Mouse (Mus musculus) embryonic facial prominence, embryonic 10.5 days (tissue): ENCODE measurements at regions not wholly inside any gene's neighbourhood (a gene's known extent, or its start where the extent isn't known, plus 50 kb on each side); places are given as distances from the start of the nearest gene placed in this dataset.

Experiments
- DNase-seq: peaks from one replicate; pipeline ENCODE4 v3.0.0-alpha.2; 2017; ENCODE audit warnings: low spot score
- H3K27ac ChIP-seq: fragments of 300-500 bp; sonication (generic); replicated peaks from 2 replicates; pipeline ENCODE4 v1.5.1; 2016; ENCODE audit warnings: mild to moderate bottlenecking
- H3K27me3 ChIP-seq: fragments of 300-500 bp; sonication (generic); replicated peaks from 2 replicates; pipeline ENCODE4 v1.6.1; 2016; ENCODE audit warnings: low read depth, mild to moderate bottlenecking; ENCODE audit not compliant: poor library complexity, severe bottlenecking
- H3K36me3 ChIP-seq: fragments of 300-500 bp; sonication (generic); replicated peaks from 2 replicates; pipeline ENCODE4 v1.6.1; 2016; ENCODE audit warnings: mild to moderate bottlenecking, moderate library complexity
- H3K4me1 ChIP-seq: fragments of 300-500 bp; sonication (generic); 2 replicates; pipeline ENCODE4 v1.6.1; 2016
- H3K4me3 ChIP-seq: fragments of 300-500 bp; sonication (generic); 2 replicates; pipeline ENCODE4 v1.5.1; 2016; ENCODE audit warnings: mild to moderate bottlenecking, moderate library complexity
- H3K9me3 ChIP-seq: fragments of 300-500 bp; sonication (generic); 2 replicates; pipeline ENCODE4 v1.6.1; 2016; ENCODE audit warnings: mild to moderate bottlenecking
- WGBS: fragments of 180-500 bp; shearing (Covaris S2); methylation state at CpG from one replicate; pipeline ENCODE4 v1.1.7; 2016; 5-methylcytosine and 5-hydroxymethylcytosine counted together

- WGBS: 90% methylated on average over 6 of the region's 6 CpGs
- Histone ChIP-seq H3K27me3 (no peaks in the 10 kb centered on the region), H3K4me1 (peaks cover 10% of the 10 kb centered on the region), H3K36me3 (no peaks in the 10 kb centered on the region), H3K9me3 (no peaks in the 10 kb centered on the region), H3K27ac (no peak overlapping the region), H3K4me3 (no peak overlapping the region)
- DNase-seq: no peak
These were observed 190.3 kb upstream of the Klf14 start for GRCm38 (mm10) chr6:31149164-31149563.

GRCm38 (mm10) chr6:31150416-31150815 lies 191.5 kb upstream of the Klf14 start:
- H3K27me3 ChIP-seq: no peaks in the 10 kb centered on the region

GRCm38 (mm10) chr6:31155857-31156256 lies 197.0 kb upstream of the Klf14 start:
- Histone ChIP-seq H3K4me1 (peaks cover 11% of the 10 kb centered on the region), H3K36me3 (no peaks in the 10 kb centered on the region), H3K27ac (no peak overlapping the region), H3K27me3 (no peaks in the 10 kb centered on the region), H3K4me3 (no peak overlapping the region), H3K9me3 (no peaks in the 10 kb centered on the region)
- WGBS: 35% methylated on average over 5 of the region's 5 CpGs
- peak; percentile 43 for DNase-seq

More at GRCm38 (mm10) chr6:31150416-31150815, 191.5 kb upstream of the Klf14 start:
- no peaks in the 10 kb centered on the region for H3K36me3 ChIP-seq
- no peak overlapping the region for H3K27ac ChIP-seq
- 92% methylated on average over 8 of the region's 8 CpGs for WGBS
- no peak for DNase-seq
- H3K4me1 ChIP-seq: peaks cover 10% of the 10 kb centered on the region
- H3K9me3 ChIP-seq: no peaks in the 10 kb centered on the region
- no peak overlapping the region for H3K4me3 ChIP-seq

- 86% methylated on average over 2 of the region's 2 CpGs for WGBS
- no peak for DNase-seq
- Histone ChIP-seq H3K36me3 (no peaks in the 10 kb centered on the region), H3K9me3 (no peaks in the 10 kb centered on the region), H3K27me3 (no peaks in the 10 kb centered on the region), H3K4me1 (peaks cover 11% of the 10 kb centered on the region), H3K27ac (no peak overlapping the region), H3K4me3 (no peak overlapping the region)
These were observed 198.1 kb upstream of the Klf14 start for GRCm38 (mm10) chr6:31156999-31157398.

GRCm38 (mm10) chr6:31157429-31157828 lies 198.6 kb upstream of the Klf14 start:
- WGBS: 85% methylated on average over 6 of the region's 6 CpGs

GRCm38 (mm10) chr6:31158648-31159047 lies 199.8 kb upstream of the Klf14 start:
- Histone ChIP-seq H3K27me3 (no peaks in the 10 kb centered on the region), H3K9me3 (no peaks in the 10 kb centered on the region), H3K4me1 (peaks cover 11% of the 10 kb centered on the region), H3K4me3 (no peak overlapping the region), H3K27ac (no peak overlapping the region), H3K36me3 (no peaks in the 10 kb centered on the region)
- DNase-seq: no peak
- WGBS: 83% methylated on average over 7 of the region's 7 CpGs

More at GRCm38 (mm10) chr6:31157429-31157828, 198.6 kb upstream of the Klf14 start:
- H3K4me1 ChIP-seq: peaks cover 11% of the 10 kb centered on the region
- no peaks in the 10 kb centered on the region for H3K9me3 ChIP-seq
- no peaks in the 10 kb centered on the region for H3K36me3 ChIP-seq
- DNase-seq: no peak
- H3K27me3 ChIP-seq: no peaks in the 10 kb centered on the region
- no peak overlapping the region for H3K27ac ChIP-seq
- no peak overlapping the region for H3K4me3 ChIP-seq

- DNase-seq: no peak
- WGBS: 71% methylated on average over 8 of the region's 8 CpGs
- Histone ChIP-seq H3K27ac (0 out of 2 replicates have a peak overlapping the region, but pooled peaks have one; percentile 24), H3K9me3 (no peaks in the 10 kb centered on the region), H3K4me1 (peaks cover 11% of the 10 kb centered on the region), H3K27me3 (no peaks in the 10 kb centered on the region), H3K36me3 (no peaks in the 10 kb centered on the region), H3K4me3 (no peak overlapping the region)
These were observed 200.4 kb upstream of the Klf14 start for GRCm38 (mm10) chr6:31159240-31159639.

DNA sequence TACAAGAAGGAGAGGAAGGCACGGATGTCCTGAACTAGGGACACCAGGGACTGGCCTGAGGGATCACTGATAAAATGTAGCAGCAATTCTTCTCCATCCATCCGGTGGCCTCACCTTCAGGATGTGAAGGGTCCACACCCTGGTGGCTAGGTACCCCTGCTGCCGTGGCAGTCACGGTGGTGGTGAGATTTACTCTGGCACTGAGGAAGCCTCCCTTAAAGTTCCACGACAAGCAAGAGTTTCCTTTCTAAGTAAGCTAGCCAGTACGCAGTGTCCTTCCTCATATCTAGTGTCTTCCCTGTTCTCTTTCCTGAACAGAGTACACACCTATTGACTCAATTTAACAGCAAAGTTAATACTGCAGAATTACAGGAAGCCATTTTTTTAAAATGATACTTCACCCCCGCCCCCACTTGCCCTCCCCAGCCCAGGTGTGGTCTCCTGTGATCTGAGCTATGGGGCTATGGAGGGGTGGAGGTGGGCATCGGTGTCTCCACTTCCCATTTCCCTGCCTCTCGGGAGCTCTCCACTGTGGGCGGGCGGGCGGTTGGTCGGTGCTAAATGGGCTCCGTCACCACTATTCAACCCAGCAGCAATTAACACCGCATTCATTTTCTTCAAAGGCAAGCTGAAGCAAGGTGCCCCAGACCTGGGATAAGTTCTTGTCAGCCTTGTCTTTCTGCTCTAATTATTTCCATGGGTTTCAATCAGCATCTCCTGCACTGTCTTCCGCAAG lies 201.2 kb upstream of the Klf14 start:
- no peak for DNase-seq
- Histone ChIP-seq H3K4me1 (peaks cover 11% of the 10 kb centered on the region), H3K9me3 (no peaks in the 10 kb centered on the region), H3K27ac (no peak overlapping the region), H3K36me3 (no peaks in the 10 kb centered on the region), H3K4me3 (no peak overlapping the region), H3K27me3 (no peaks in the 10 kb centered on the region)
- WGBS: 82% methylated on average over 16 of the region's 16 CpGs

DNA sequence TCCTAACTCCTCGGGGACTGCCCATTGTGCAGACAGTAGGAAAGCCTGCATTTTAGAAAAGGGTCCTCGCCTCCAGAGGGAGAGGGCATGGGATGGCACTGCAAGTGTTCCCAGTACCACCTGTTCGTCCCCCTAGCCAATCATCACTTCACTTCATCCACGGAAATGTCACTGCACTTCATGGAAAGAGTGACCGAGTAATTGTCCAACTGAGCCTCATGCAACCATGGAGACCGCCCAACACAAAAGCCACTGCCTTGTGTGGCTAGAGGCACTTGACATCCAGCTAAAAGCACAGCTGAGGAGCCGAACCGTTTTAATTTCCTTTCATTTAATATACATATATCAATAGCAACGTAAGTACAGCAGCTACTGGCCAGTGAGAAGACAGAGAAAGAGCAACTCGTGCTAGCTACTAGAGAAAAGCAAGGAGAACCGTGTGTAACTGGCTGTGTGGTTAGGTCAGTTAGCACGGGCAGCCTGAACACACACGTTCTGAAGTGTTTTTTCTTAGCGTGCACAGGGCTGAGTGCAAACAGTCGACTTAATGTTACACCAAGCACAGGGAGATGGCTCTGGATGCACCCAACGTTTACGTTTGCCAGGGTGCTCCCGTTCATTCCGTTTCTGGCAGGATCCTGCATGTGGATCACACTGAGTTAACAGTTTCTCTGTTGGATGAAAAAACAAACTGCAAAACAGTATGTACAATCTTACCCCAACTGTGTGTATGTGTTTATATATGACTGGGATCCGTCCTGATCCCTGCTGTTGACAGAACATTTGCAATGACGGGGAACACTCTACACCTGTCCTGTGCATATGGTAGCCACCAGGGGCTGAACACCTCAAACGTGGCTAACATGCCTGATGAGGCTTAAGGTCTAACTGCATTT lies 202.8 kb upstream of the Klf14 start:
- Histone ChIP-seq H3K9me3 (no peaks in the 10 kb centered on the region), H3K27ac (no peak overlapping the region), H3K4me3 (no peak overlapping the region), H3K36me3 (no peaks in the 10 kb centered on the region), H3K4me1 (peaks cover 11% of the 10 kb centered on the region), H3K27me3 (no peaks in the 10 kb centered on the region)
- no peak for DNase-seq
- 83% methylated on average over 22 of the region's 22 CpGs for WGBS

- Histone ChIP-seq H3K4me1 (peaks cover 6% of the 10 kb centered on the region), H3K9me3 (no peaks in the 10 kb centered on the region), H3K4me3 (no peak overlapping the region), H3K27me3 (no peaks in the 10 kb centered on the region), H3K36me3 (no peaks in the 10 kb centered on the region), H3K27ac (no peak overlapping the region)
- no peak for DNase-seq
- 91% methylated on average over 6 of the region's 6 CpGs for WGBS
These were observed 206.1 kb upstream of the Klf14 start for GRCm38 (mm10) chr6:31165011-31165410.

GRCm38 (mm10) chr6:31166347-31166746 lies 207.5 kb upstream of the Klf14 start:
- H3K4me3 ChIP-seq: no peak overlapping the region
- DNase-seq: no peak
- H3K36me3 ChIP-seq: no peaks in the 10 kb centered on the region
- H3K9me3 ChIP-seq: no peaks in the 10 kb centered on the region
- H3K4me1 ChIP-seq: no peaks in the 10 kb centered on the region
- WGBS: 69% methylated on average over 8 of the region's 8 CpGs
- no peak overlapping the region for H3K27ac ChIP-seq
- H3K27me3 ChIP-seq: no peaks in the 10 kb centered on the region

DNA sequence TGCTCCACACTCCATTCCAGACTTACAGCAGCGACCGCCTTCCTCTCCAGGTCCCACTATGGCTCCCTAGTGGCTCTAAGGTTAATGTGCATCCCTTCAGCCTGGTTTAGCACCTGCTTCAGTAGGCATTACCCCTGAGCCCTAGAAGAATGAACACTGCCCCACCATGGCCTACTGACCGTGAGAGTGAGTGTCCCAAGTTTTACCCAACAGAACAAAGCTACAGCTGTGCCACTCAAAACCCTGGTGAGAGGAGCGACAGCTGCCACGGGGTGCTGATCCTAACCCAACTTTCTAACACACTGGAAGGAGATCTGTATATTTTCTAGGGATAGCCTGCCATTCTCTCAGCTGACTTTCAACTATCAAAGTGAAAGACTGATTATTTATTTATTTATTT lies 208.9 kb upstream of the Klf14 start:
- Histone ChIP-seq H3K4me3 (no peak overlapping the region), H3K36me3 (no peaks in the 10 kb centered on the region), H3K4me1 (no peaks in the 10 kb centered on the region), H3K27me3 (no peaks in the 10 kb centered on the region), H3K9me3 (no peaks in the 10 kb centered on the region), H3K27ac (no peak overlapping the region)
- DNase-seq: no peak
- WGBS: 85% methylated on average over 5 of the region's 5 CpGs

DNA sequence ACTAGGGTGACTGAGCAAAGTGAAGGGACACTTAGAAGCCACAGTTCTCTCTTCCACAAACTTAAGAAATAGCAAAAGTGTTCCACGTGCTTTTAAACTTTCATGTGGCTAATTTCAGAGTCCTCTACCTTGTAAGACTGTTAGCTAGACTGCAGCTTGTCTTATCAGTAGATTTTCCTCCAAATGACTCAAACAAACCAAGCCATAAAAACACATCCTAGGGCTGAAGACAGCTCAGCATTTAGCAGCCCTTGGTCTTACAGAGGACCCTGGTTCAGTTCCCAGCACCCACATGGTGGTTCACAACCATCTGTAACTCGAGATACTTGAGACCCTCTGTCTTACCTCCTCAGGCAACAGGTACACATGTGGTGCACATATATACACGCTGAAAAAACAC lies 209.9 kb upstream of the Klf14 start:
- 84% methylated on average over 3 of the region's 3 CpGs for whole genome bisulfite sequencing
- DNase-seq: no peak
- no peaks in the 10 kb centered on the region for H3K27me3 ChIP-seq

More for the DNA sequence above, 209.9 kb upstream of the Klf14 start:
- H3K9me3 ChIP-seq: no peaks in the 10 kb centered on the region
- H3K27ac ChIP-seq: no peak overlapping the region
- H3K36me3 ChIP-seq: no peaks in the 10 kb centered on the region
- H3K4me3 ChIP-seq: no peak overlapping the region
- no peaks in the 10 kb centered on the region for H3K4me1 ChIP-seq
